15 mouse cellular contexts compared by ENCODE assay signal in genomic region chr5:51840638-51841329, GRCm38 (mm10).
DNase-seq lines count a peak whose midpoint lies in the region; ATAC-seq and TF ChIP-seq lines count a peak whose summit lies in the region.
"Had no signal": no experiment of that assay in that cellular context is flagged by ENCODE, and none has a peak within 500 bp of the region (broad histone marks: within the 10 kb centered on the region; RNA-seq: fewer than 3 reads in every experiment).

No protein-coding gene starts in this region.

- H3K36me3 ChIP-seq in stomach, embryonic 15.5 days = no peaks in the 10 kb centered on the region
- H3K36me3 ChIP-seq in stomach, postnatal 0 days (ENCODE audit: control insufficient read depth, insufficient read depth, low read length) = no peaks in the 10 kb centered on the region
- no peaks in the 10 kb centered on the region for H3K36me3 ChIP-seq in heart, embryonic 16.5 days (ENCODE audit: control insufficient read depth, insufficient read depth)
- H3K36me3 ChIP-seq in liver, embryonic 16.5 days (ENCODE audit: control insufficient read depth, insufficient read depth) = no peaks in the 10 kb centered on the region
- H3K36me3 ChIP-seq: embryonic facial prominence, embryonic 10.5 days; forebrain, embryonic 12.5 days; hindbrain, embryonic 10.5 days had no signal

- 83% methylated on average over 11 of the region's 11 CpGs for WGBS in stomach, embryonic 15.5 days
- 85% methylated on average over 11 of the region's 11 CpGs for WGBS in stomach, postnatal 0 days
- WGBS in heart, embryonic 16.5 days = 67% methylated on average over 11 of the region's 11 CpGs
- WGBS in liver, embryonic 16.5 days (ENCODE audit: insufficient replicate concordance) = 46% methylated on average over 11 of the region's 11 CpGs

- H3K9me3 ChIP-seq in stomach, embryonic 15.5 days = no peaks in the 10 kb centered on the region
- H3K9me3 ChIP-seq in stomach, postnatal 0 days (ENCODE audit: control insufficient read depth, low read length) = no peaks in the 10 kb centered on the region
- no peaks in the 10 kb centered on the region for H3K9me3 ChIP-seq in heart, embryonic 16.5 days (replicated peaks; ENCODE audit: control insufficient read depth, low read length)
- no peaks in the 10 kb centered on the region for H3K9me3 ChIP-seq in liver, embryonic 16.5 days (replicated peaks; ENCODE audit: control insufficient read depth, low read length)
- H3K9me3 ChIP-seq: embryonic facial prominence, embryonic 10.5 days; forebrain, embryonic 12.5 days; hindbrain, embryonic 10.5 days had no signal

- H3K9ac ChIP-seq in stomach, embryonic 15.5 days = no peak overlapping the region
- no peak overlapping the region for H3K9ac ChIP-seq in stomach, postnatal 0 days (ENCODE audit: low read length)
- H3K9ac ChIP-seq in heart, embryonic 16.5 days (ENCODE audit: low read length) = no peak overlapping the region
- H3K9ac ChIP-seq in liver, embryonic 16.5 days (ENCODE audit: low read depth, low read length) = no peak overlapping the region
- H3K9ac ChIP-seq: forebrain, embryonic 12.5 days; lung, embryonic 14.5 days had no signal

- TF ChIP-seq CTCF in stomach, postnatal 0 days (IDR thresholded peaks at IDR 0.05; ENCODE audit: low read depth) = no peak

- no peaks in the 10 kb centered on the region for H3K4me1 ChIP-seq in stomach, embryonic 15.5 days
- H3K4me1 ChIP-seq in stomach, postnatal 0 days (replicated peaks; ENCODE audit: control insufficient read depth, insufficient read depth) = no peaks in the 10 kb centered on the region
- H3K4me1 ChIP-seq in heart, embryonic 16.5 days (ENCODE audit: control insufficient read depth, insufficient read depth, low read length) = peaks cover 16% of the 10 kb centered on the region
- H3K4me1 ChIP-seq in liver, embryonic 16.5 days (ENCODE audit: control insufficient read depth, low read depth, low read length) = peaks cover 12% of the 10 kb centered on the region
- H3K4me1 ChIP-seq: embryonic facial prominence, embryonic 10.5 days; forebrain, embryonic 12.5 days; hindbrain, embryonic 10.5 days had no signal

- no peak overlapping the region for H3K4me3 ChIP-seq in stomach, embryonic 15.5 days (replicated peaks)
- no peak overlapping the region for H3K4me3 ChIP-seq in stomach, postnatal 0 days (ENCODE audit: low read depth, low read length)
- no peak overlapping the region for H3K4me3 ChIP-seq in heart, embryonic 16.5 days (ENCODE audit: low read length)
- no peak overlapping the region for H3K4me3 ChIP-seq in liver, embryonic 16.5 days (ENCODE audit: low read depth, low read length)
- H3K4me3 ChIP-seq: embryonic facial prominence, embryonic 10.5 days; forebrain, embryonic 12.5 days; hindbrain, embryonic 10.5 days; myocyte had no signal

- TF ChIP-seq EP300 in stomach, postnatal 0 days (optimal IDR thresholded peaks at IDR 0.05) = no peak

- H3K27ac ChIP-seq in stomach, embryonic 15.5 days = no peak overlapping the region
- no peak overlapping the region for H3K27ac ChIP-seq in stomach, postnatal 0 days (replicated peaks)
- peak overlapping the region; percentile 63 for H3K27ac ChIP-seq in heart, embryonic 16.5 days (ENCODE audit: low read length)
- H3K27ac ChIP-seq in liver, embryonic 16.5 days (ENCODE audit: low read length) = peak overlapping the region; percentile 23; the same call in 1 of the 2 replicates
- H3K27ac ChIP-seq: embryonic facial prominence, embryonic 10.5 days; forebrain, embryonic 12.5 days; hindbrain, embryonic 10.5 days had no signal

- no peaks in the 10 kb centered on the region for H3K27me3 ChIP-seq in stomach, embryonic 15.5 days (replicated peaks)
- no peaks in the 10 kb centered on the region for H3K27me3 ChIP-seq in stomach, postnatal 0 days (ENCODE audit: control insufficient read depth, insufficient read depth, low read length)
- H3K27me3 ChIP-seq in heart, embryonic 16.5 days (ENCODE audit: control insufficient read depth, insufficient read depth, low read length) = no peaks in the 10 kb centered on the region
- H3K27me3 ChIP-seq in liver, embryonic 16.5 days (ENCODE audit: control insufficient read depth, insufficient read depth, low read depth, low read length) = no peaks in the 10 kb centered on the region
- H3K27me3 ChIP-seq: forebrain, embryonic 12.5 days had no signal

- peak; percentile 72; the same call in 1 of the 2 replicates for ATAC-seq in stomach, embryonic 15.5 days (ENCODE audit: insufficient read depth, low FRiP score, low read depth)
- ATAC-seq in stomach, postnatal 0 days (ENCODE audit: low FRiP score, low TSS enrichment) = no peak
- peak; percentile 75 for ATAC-seq in heart, embryonic 16.5 days (replicated peaks; ENCODE audit: extremely low read depth, insufficient read depth, low FRiP score)
- peak; percentile 95 for ATAC-seq in liver, embryonic 16.5 days (ENCODE audit: low read depth)
- ATAC-seq: intestine, postnatal 0 days had no signal

- DNase-seq in stomach, postnatal 0 days (ENCODE audit: low spot score) = no peak
- no peak for DNase-seq in ovary, postnatal 14 days (ENCODE audit: low spot score)
- no peak for DNase-seq in neural tube, embryonic 10.5 days (ENCODE audit: extremely low spot score, low spot score)
- no peak for DNase-seq in frontal cortex, postnatal 25 days (ENCODE audit: low spot score in 2 of 2)
- DNase-seq: cerebellum, postnatal 10 days; lung, embryonic 14.5 days had no signal

- H3K4me2 ChIP-seq in stomach, embryonic 15.5 days = no peak overlapping the region
- no peak overlapping the region for H3K4me2 ChIP-seq in stomach, postnatal 0 days (replicated peaks; ENCODE audit: low read depth)
- H3K4me2 ChIP-seq in heart, embryonic 16.5 days (ENCODE audit: low read depth, low read length) = no peak overlapping the region
- H3K4me2 ChIP-seq in liver, embryonic 16.5 days (ENCODE audit: low read depth, low read length) = peak overlapping the region; percentile 19
- H3K4me2 ChIP-seq: forebrain, embryonic 12.5 days; lung, embryonic 14.5 days; midbrain, embryonic 11.5 days had no signal

Comparison
In these comparisons a context has a peak if more than half of its experiments do, and no peak if none do; other contexts are left out.
1. H3K27ac ChIP-seq: peak in heart, embryonic 16.5 days (single experiment) and liver, embryonic 16.5 days (single experiment); none in stomach, embryonic 15.5 days (single experiment) and stomach, postnatal 0 days (single experiment).